Mouse (Mus musculus) midbrain, embryonic 15.5 days (tissue): ENCODE measurements at regions not wholly inside any gene's neighbourhood (a gene's known extent, or its start where the extent isn't known, plus 50 kb on each side); places are given as distances from the start of the nearest gene placed in this dataset.

Experiments
- ATAC-seq: fragments of 200-750 bp; cut with Nextera tagmentation; replicated peaks from 2 replicates; pipeline ENCODE4 v1.8.0; 2017; ENCODE audit warnings: moderate TSS enrichment
- H3K27ac ChIP-seq: fragments of 300-500 bp; sonication (generic); 2 replicates; pipeline ENCODE4 v1.5.1; 2015; ENCODE audit warnings: mild to moderate bottlenecking, inconsistent platforms
- H3K27me3 ChIP-seq: fragments of 300-500 bp; sonication (generic); replicated peaks from 2 replicates; pipeline ENCODE4 v1.6.1; 2015; ENCODE audit warnings: inconsistent platforms
- H3K36me3 ChIP-seq: fragments of 300-500 bp; sonication (generic); replicated peaks from 2 replicates; pipeline ENCODE4 v1.6.1; 2015; ENCODE audit warnings: inconsistent platforms
- H3K4me1 ChIP-seq: fragments of 300-500 bp; sonication (generic); 2 replicates; pipeline ENCODE4 v1.6.1; 2015; ENCODE audit warnings: inconsistent platforms
- H3K4me2 ChIP-seq: fragments of 300-500 bp; sonication (generic); 2 replicates; pipeline ENCODE4 v1.6.1; 2015; ENCODE audit warnings: inconsistent platforms, mild to moderate bottlenecking, moderate library complexity
- H3K4me3 ChIP-seq: fragments of 300-500 bp; sonication (generic); 2 replicates; pipeline ENCODE4 v1.5.1; 2015; ENCODE audit warnings: mild to moderate bottlenecking, inconsistent platforms
- H3K9ac ChIP-seq: fragments of 300-500 bp; sonication (generic); 2 replicates; pipeline ENCODE4 v1.6.1; 2015; ENCODE audit warnings: mild to moderate bottlenecking, inconsistent platforms
- H3K9me3 ChIP-seq: fragments of 300-500 bp; sonication (generic); 2 replicates; pipeline ENCODE4 v1.6.1; 2016; ENCODE audit warnings: inconsistent platforms
- WGBS: fragments of 180-500 bp; shearing (Covaris S2); methylation state at CpG from one replicate; pipeline ENCODE4 v1.1.7; 2015; ENCODE audit warnings: mixed read lengths; 5-methylcytosine and 5-hydroxymethylcytosine counted together

DNA sequence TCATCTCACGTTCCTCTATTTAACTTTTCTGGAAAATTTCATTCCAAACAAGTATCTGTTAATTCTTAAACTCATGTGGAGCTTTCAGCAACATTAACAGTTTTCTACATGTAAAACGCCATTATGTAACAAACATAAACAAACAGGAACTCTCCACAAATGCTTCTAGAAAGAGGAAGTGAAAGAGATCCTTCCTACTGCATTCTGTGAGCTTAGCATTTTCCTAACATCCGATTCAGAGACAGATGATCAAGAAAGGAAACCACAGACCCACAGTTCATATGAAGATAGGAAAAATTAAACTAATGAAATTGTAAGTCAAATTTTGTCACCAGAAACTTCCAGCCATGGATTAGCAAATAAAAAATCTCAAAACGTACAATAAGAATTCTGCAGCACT lies 1070.6 kb upstream of the Cited2 start:
- H3K4me2 ChIP-seq, result no peak overlapping the region
- H3K27ac ChIP-seq, result no peak overlapping the region
- no peaks in the 10 kb centered on the region for H3K36me3 ChIP-seq
- H3K4me1 ChIP-seq, result no peaks in the 10 kb centered on the region
- ATAC-seq, result no peak
- H3K4me3 ChIP-seq, result no peak overlapping the region
- H3K9ac ChIP-seq, result no peak overlapping the region
- no peaks in the 10 kb centered on the region for H3K9me3 ChIP-seq
- WGBS, result 87% methylated on average over 4 of the region's 4 CpGs
- H3K27me3 ChIP-seq, result no peaks in the 10 kb centered on the region

DNA sequence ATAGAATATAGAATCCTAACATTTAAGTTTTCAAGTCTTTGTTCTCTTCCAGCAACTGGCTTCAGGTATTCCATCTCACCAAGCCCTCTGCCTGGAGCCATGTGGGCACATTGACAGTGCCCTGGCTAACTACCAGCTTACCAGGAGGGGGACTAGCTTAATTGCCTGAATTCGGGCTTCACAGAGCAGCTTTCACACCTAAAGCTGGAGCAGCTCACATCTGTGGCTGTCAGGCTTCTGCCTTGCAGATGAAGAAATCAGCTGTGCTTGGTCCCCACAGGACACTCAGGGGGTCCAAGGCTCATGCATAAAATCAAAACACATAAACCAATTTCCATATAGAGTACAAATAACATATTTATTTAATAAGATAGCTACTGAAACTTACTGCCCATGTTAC lies 1058.5 kb upstream of the Cited2 start:
- Histone ChIP-seq H3K36me3 (no peaks in the 10 kb centered on the region), H3K9ac (no peak overlapping the region), H3K4me1 (no peaks in the 10 kb centered on the region), H3K27ac (no peak overlapping the region), H3K27me3 (no peaks in the 10 kb centered on the region), H3K4me3 (no peak overlapping the region), H3K9me3 (no peaks in the 10 kb centered on the region), H3K4me2 (no peak overlapping the region)
- 33% methylated on average over 1 of the region's 1 CpGs for WGBS
- peak; percentile 86 for ATAC-seq

DNA sequence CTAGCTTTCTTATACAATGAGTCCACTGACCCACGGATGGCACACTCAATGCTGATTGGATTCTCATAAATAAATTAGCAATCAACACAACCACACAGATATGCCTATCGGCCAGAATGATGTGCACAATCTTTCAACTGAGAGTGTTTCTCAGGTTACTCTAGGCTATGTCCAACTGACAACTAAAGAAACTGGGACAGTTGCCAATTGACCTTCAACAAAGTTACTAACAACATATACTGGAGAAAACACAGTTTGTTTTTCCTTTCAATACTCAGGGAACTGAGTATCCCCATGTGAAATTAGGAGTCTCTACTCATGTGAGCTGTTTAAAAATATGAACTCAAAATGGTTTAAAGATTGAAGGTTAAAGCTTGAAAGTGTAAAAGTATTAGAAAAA lies 1052.7 kb upstream of the Cited2 start:
- H3K4me3 ChIP-seq, result no peak overlapping the region
- no peak overlapping the region for H3K9ac ChIP-seq
- WGBS, result 57% methylated on average over 2 of the region's 2 CpGs
- no peaks in the 10 kb centered on the region for H3K36me3 ChIP-seq
- ATAC-seq, result no peak
- H3K4me1 ChIP-seq, result no peaks in the 10 kb centered on the region
- H3K27me3 ChIP-seq, result no peaks in the 10 kb centered on the region
- H3K4me2 ChIP-seq, result no peak overlapping the region
- no peaks in the 10 kb centered on the region for H3K9me3 ChIP-seq
- no peak overlapping the region for H3K27ac ChIP-seq

DNA sequence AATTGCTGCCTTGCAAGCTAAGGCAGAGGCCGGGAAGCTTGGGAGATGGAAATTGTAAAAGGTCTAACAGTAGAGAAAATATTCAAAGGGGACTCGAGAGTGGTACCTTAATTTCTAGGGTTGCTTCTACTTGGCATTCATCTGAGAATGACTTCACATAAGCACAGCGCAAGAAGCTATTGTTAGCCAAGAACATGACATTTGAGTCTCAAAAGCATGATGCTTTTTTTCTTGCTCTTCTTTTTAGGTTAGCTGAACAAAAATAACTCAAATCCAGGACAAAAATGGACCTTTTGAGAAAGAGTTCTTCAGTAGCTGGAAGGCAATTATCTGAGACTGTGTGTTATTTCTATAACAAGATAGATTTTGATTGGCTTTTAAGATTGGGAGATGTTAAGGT lies 1042.0 kb upstream of the Cited2 start:
- H3K36me3 ChIP-seq, result no peaks in the 10 kb centered on the region
- no peaks in the 10 kb centered on the region for H3K27me3 ChIP-seq
- H3K9me3 ChIP-seq, result no peaks in the 10 kb centered on the region
- no peak overlapping the region for H3K4me3 ChIP-seq
- H3K4me2 ChIP-seq, result no peak overlapping the region
- H3K27ac ChIP-seq, result no peak overlapping the region
- no peaks in the 10 kb centered on the region for H3K4me1 ChIP-seq
- no peak overlapping the region for H3K9ac ChIP-seq
- ATAC-seq, result no peak
- 83% methylated on average over 3 of the region's 3 CpGs for WGBS

DNA sequence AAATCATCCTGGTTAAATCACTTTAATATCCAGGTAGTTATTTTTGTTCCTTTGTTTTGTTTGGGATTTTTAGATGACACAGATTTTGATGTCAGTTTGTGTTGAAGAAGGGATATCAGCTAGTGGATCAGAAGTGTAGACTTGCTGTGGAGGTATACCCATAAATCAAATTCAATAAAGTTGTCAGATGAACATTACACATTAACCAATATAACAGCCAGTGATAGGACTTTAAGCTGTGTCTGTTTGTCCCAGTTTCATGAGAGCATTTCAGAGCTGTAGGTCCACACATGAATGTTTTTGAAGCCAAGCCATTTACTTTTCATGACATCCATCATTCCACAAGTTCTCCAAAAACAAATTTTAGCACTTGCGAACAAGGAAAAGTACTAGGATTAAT lies 1037.7 kb upstream of the Cited2 start:
- Histone ChIP-seq H3K9me3 (no peaks in the 10 kb centered on the region), H3K4me1 (no peaks in the 10 kb centered on the region)
- 97% methylated on average over 1 of the region's 1 CpGs for WGBS

DNA sequence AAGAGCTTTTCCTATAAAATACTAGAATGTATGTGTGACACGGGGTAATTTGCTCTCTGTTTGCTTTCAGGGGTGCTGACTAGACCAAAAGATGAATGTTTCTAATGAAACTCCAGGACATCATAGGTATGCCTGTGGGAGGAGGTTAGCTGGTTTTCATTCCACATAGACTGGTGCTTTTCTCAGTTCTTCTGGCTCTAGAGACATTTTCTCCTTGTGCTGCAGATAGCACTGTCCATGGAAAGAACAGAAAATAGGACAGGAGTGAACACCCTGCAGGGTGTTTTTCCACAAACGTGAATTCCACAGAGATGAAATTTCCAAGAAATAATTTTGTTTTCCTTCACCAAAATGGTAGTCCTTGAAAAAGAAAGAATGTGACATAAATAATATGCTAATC lies 1016.0 kb upstream of the Cited2 start:
- Histone ChIP-seq H3K27ac (no peak overlapping the region), H3K9ac (no peak overlapping the region), H3K9me3 (no peaks in the 10 kb centered on the region), H3K36me3 (no peaks in the 10 kb centered on the region), H3K4me3 (no peak overlapping the region), H3K4me1 (no peaks in the 10 kb centered on the region), H3K27me3 (no peaks in the 10 kb centered on the region), H3K4me2 (no peak overlapping the region)
- 69% methylated on average over 2 of the region's 2 CpGs for WGBS
- no peak for ATAC-seq

More for the DNA sequence above, 1037.7 kb upstream of the Cited2 start:
- Histone ChIP-seq H3K4me2 (no peak overlapping the region), H3K27ac (no peak overlapping the region), H3K27me3 (no peaks in the 10 kb centered on the region), H3K9ac (no peak overlapping the region), H3K36me3 (no peaks in the 10 kb centered on the region), H3K4me3 (no peak overlapping the region)
- no peak for ATAC-seq

DNA sequence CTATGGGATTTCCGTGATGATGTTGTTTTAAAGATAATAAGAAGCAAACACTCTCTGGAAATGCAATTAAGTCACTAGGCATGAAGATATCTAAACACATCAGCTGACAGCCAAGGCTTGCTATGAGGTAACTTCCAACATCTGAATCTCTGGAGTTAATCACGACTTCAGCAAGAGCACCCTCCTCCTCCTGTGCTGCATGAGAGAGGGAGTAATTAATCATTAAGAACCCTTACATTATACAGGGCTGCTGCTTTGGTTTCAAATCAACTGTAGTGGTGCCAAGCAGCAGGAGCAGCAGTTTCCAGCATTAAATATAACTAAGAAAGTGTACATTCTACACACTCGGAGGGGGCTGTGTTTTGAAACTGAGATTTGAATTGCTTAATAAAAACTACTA lies 1009.9 kb upstream of the Cited2 start:
- Histone ChIP-seq H3K27ac (no peak overlapping the region), H3K36me3 (no peaks in the 10 kb centered on the region), H3K9me3 (no peaks in the 10 kb centered on the region), H3K4me1 (no peaks in the 10 kb centered on the region), H3K4me2 (no peak overlapping the region), H3K4me3 (no peak overlapping the region), H3K9ac (no peak overlapping the region), H3K27me3 (no peaks in the 10 kb centered on the region)
- WGBS, result 66% methylated on average over 3 of the region's 3 CpGs
- no peak for ATAC-seq

DNA sequence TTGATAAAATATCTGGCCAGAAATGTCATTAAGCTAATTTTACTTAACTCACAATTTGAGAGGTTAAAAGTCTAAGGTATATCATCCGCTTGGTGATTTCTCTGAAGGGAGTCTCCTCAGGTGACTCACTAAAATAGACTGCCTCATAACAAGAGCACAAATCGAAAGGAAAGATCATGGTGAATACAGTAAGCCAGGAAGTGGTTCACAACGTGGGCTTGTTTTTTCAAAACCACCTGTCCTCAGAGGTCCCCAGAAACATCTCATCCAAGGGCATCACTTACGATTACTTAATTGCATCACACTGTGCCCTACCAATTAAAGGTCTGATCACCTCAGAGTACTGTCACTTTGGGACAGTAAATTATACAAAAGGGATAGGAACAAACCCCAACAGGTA lies 1009.0 kb upstream of the Cited2 start:
- Histone ChIP-seq H3K27ac (no peak overlapping the region), H3K4me2 (no peak overlapping the region), H3K4me3 (no peak overlapping the region), H3K9me3 (no peaks in the 10 kb centered on the region), H3K4me1 (no peaks in the 10 kb centered on the region), H3K9ac (no peak overlapping the region), H3K36me3 (no peaks in the 10 kb centered on the region), H3K27me3 (no peaks in the 10 kb centered on the region)
- 78% methylated on average over 4 of the region's 4 CpGs for WGBS
- ATAC-seq, result no peak

DNA sequence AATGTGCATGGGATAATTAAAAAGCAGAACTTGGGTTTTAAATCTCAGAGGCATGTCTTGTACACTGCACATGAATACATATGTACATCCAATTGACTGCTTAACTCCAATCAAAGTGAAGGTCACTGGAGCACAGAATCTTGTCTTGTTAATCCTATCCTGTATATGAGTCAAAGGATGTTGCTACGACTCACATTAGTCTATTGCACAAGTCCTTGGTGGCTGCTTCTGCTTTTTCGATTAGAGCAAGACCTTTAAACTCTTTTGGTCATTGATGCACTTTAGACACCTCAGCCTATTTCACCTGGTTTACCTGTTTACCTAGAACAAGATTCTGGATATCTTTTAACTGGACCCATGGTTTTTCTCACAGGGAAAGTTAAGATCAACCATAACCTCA lies 1008.5 kb upstream of the Cited2 start:
- no peaks in the 10 kb centered on the region for H3K4me1 ChIP-seq
- no peak for ATAC-seq
- no peaks in the 10 kb centered on the region for H3K36me3 ChIP-seq
- H3K4me2 ChIP-seq, result no peak overlapping the region
- no peaks in the 10 kb centered on the region for H3K27me3 ChIP-seq
- no peaks in the 10 kb centered on the region for H3K9me3 ChIP-seq
- 73% methylated on average over 2 of the region's 2 CpGs for WGBS
- no peak overlapping the region for H3K9ac ChIP-seq
- H3K27ac ChIP-seq, result no peak overlapping the region
- H3K4me3 ChIP-seq, result no peak overlapping the region

DNA sequence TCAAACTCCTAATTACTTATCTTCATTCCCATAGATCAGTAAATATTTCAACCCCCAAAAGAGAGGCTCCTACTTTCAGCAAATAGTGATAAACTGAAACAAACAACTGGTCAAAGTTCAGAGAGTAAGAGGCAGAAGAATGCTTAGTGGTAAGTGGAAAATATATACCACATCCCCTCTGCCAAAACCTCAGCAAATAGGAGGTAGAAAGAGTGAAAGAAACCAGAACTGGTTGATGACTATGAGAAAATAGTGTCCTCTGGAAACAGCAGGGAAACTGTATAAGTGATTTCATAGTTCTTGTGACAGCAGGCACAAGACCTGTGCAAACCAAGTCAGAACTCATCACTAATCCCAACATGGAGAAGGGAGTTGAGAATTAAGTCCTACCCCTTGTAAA lies 980.8 kb upstream of the Cited2 start:
- H3K4me1 ChIP-seq, result no peaks in the 10 kb centered on the region
- no peak overlapping the region for H3K9ac ChIP-seq
- H3K9me3 ChIP-seq, result no peaks in the 10 kb centered on the region
- no peak overlapping the region for H3K4me3 ChIP-seq
- H3K27me3 ChIP-seq, result no peaks in the 10 kb centered on the region
- ATAC-seq, result no peak
- no peak overlapping the region for H3K4me2 ChIP-seq
- no peaks in the 10 kb centered on the region for H3K36me3 ChIP-seq
- H3K27ac ChIP-seq, result no peak overlapping the region

DNA sequence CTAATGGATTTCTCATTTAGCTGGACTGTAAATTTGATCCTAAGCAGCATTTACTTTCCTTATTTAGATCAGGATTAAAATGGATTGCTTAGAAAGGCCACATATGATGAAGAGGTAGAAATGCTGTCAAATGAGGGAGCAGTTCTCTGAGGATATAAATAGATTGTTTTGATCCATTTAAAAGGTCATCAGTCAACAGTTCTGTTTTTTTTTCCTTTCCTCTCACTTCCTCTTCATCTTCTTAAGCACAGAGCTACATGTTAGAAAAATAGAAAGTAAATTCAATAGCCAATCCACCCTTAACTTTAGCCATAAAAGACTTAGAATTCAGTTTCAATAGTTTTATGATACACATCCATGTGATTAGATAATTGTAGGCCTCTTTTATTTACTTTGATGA lies 971.5 kb upstream of the Cited2 start:
- no peak for ATAC-seq
- Histone ChIP-seq H3K4me2 (no peak overlapping the region), H3K27ac (no peak overlapping the region), H3K4me3 (no peak overlapping the region), H3K9ac (no peak overlapping the region), H3K27me3 (no peaks in the 10 kb centered on the region), H3K4me1 (no peaks in the 10 kb centered on the region), H3K36me3 (no peaks in the 10 kb centered on the region), H3K9me3 (no peaks in the 10 kb centered on the region)

DNA sequence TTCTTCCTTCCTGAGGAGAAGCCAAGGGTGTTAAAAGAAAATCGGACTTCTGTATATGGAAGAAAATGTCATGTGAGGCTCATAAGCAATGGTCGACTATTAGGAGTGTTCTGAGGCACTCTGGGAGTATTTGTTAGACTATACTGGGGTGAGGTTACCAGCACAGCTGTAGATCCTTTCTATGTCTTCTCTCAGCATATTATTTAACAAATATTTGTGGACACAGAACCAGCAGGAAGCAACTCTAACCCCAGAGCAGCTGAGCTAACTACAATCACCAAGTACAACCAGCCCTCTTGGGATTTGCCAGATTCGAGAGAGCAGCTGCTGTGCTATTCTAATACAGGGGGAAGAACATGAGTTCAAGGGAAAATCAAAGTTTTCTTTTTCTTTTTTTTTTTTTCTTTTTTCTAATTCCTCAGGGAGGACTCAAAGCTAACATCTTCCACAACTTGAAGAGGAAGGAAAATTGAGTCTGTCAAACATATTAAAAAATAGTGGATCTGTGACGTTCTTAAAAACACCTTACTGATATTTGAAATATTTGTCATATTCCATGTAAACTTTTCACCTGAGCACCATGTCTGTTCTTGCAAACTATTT lies 933.3 kb upstream of the Cited2 start:
- no peaks in the 10 kb centered on the region for H3K4me1 ChIP-seq
- H3K9me3 ChIP-seq, result no peaks in the 10 kb centered on the region
- no peak overlapping the region for H3K4me2 ChIP-seq
- no peak for ATAC-seq
- H3K27ac ChIP-seq, result no peak overlapping the region
- H3K27me3 ChIP-seq, result no peaks in the 10 kb centered on the region
- H3K36me3 ChIP-seq, result no peaks in the 10 kb centered on the region
- H3K9ac ChIP-seq, result no peak overlapping the region
- H3K4me3 ChIP-seq, result no peak overlapping the region
- 60% methylated on average over 4 of the region's 4 CpGs for WGBS

DNA sequence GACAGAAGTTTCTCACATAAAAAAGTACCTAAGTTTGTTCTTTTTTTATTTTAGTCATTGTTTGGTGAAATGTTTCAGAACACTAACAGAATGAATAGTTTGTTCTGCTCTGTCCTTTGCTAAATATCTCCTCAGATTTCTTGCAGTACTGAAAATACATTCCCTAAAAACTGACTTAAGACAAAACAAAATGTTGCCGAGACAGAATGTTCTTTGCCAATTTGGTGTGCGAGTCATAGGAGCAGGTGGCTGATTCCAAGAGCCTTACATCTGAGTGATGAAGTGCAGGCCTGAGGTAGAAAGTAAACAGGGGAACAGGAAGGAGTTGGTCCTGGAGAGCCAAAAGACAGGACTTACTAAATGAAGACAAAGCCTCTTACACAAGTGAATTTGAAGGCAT lies 919.0 kb upstream of the Cited2 start:
- no peaks in the 10 kb centered on the region for H3K27me3 ChIP-seq
- ATAC-seq, result no peak
- 83% methylated on average over 2 of the region's 2 CpGs for WGBS

DNA sequence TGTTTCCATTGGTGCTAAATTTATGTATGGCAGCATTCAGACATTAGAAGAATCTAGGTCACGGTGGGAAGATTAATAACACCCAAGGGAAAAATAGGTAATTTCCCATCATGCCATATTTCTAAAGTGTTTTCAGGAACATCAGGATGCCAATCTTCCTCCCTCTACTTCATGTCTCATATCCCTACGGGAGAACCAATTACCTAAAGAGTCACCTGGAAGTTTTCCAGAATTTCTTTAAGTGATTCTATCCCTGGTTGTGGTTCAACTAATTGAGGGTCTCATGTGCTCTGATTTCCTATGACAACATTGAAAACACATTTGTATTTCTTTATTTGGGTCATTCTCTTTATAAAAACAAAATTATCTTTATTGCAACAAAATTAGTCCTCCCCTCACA lies 912.3 kb upstream of the Cited2 start:
- Histone ChIP-seq H3K27ac (no peak overlapping the region), H3K4me3 (no peak overlapping the region), H3K4me1 (no peaks in the 10 kb centered on the region), H3K4me2 (no peak overlapping the region), H3K9me3 (no peaks in the 10 kb centered on the region), H3K27me3 (no peaks in the 10 kb centered on the region), H3K9ac (no peak overlapping the region), H3K36me3 (no peaks in the 10 kb centered on the region)
- 80% methylated on average over 2 of the region's 2 CpGs for WGBS
- no peak for ATAC-seq

More for the DNA sequence above, 919.0 kb upstream of the Cited2 start:
- Histone ChIP-seq H3K27ac (no peak overlapping the region), H3K4me3 (no peak overlapping the region), H3K4me2 (no peak overlapping the region), H3K9ac (no peak overlapping the region), H3K9me3 (no peaks in the 10 kb centered on the region), H3K36me3 (no peaks in the 10 kb centered on the region), H3K4me1 (no peaks in the 10 kb centered on the region)
